Mouse (Mus musculus) naive thymus-derived CD4-positive, alpha-beta T cell, adult 2 months (primary cell): Measurements from ENCODE around the gene Klhl31.

Experiments used
- DNase-seq: peaks from one replicate; pipeline ENCODE4 v3.0.0-alpha.2; 2011; ENCODE audit warnings: low read depth

The Klhl31 gene

DNA sequence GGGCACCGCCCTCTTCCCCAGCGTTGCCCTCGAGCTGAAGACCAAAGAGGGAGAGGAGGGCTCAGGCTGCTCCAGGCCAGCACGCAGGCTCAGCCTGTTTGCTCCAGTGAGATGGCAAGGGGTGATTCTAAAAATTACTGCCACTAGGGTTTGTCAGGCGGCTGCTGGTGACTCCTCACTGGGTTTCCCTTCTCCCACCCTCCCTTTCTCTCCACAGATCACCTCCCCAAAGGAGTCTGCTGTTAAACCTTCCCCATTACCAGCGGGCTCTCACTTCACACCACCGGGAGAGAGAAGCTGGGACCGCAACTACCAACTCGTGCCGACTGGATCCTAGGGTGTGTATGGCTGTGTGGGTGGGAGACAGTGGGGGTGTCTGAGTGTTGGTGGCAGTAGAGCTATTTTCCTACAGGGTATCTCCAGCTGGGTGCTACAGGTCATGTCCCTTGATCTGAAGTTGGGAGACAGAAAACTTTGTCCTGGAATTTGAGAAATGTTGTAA lies at the start of gene Klhl31:
Gene Klhl31, plus strand, starts transcription at position 51 of the 502 bp plus-strand sequence.
- DNase-seq = no peak

DNA sequence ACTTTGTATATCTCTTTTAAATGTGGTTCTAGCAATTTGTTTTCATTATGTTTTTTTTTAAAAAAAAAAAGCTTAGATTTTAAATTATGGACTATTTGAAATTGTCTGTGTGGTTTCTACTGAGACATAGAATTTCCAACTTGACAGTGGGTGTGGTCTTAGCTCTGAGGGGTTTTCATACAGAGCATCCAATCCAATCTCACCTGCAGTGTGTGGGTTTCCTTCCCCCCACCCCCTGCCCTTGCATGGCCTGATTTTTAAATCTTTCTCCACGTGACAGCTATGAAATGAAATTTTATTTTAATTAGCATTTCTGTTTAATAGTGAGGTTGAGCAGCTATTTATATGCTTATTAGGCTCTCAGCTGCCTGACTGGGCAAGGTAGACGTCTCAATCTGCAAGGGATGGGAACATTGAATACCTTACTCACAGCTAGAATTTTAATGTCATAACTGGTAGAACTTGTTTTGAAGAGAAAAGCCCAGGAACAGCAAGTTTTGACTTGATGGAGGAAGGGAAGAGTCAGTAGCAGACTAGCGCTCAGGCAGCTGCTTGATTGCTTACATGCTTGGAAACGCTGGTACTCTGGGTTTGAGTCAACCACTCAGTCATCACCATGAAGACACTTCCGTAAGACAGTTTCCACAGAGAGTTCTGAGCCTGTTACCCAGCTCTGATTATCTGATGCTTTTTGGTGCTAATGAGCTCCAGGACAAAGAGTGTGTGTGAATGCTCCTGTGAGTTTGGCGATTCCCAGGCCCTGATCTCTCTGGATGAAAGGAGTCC lies 49.3 kb upstream of the Klhl31 start:
- no peak for DNase-seq

DNA sequence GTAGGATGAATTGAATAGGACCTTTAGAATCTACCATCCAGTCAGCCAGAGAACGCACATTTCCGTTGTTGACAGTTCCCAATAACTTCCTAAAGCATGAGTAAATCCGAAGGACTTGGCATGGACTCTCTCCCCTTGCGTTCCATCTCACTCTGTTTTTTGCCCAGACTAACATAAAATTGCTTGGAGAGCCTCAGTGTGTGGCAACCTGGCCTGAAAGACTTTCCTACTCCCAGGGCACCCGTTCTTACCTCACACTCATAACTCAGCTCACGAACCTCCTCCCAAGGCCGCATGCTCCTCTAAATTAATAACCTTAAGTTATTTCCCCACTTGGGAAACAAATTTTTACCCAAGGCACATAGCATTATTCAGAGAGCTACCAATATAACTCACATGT lies 48.7 kb upstream of the Klhl31 start:
- no peak for DNase-seq

DNA sequence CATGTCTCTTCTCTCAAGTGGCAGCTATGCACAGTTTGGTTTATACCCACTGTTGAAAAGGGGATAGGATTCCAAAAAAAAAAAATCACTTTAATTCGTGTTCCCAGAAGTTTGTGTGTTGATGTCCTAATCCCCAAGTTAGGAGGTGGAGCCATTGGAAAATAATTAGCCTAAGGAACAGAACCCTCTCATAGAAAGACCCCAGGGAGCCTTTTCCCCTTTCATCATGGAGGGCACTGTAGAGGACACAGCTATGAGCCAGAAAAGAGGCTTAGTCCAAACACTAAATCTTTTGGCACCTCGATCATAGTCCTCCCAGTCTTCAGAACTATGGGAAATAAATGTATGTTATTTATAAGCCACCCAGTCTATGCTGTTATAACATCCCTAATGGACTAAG lies 46.8 kb upstream of the Klhl31 start:
- DNase-seq = no peak

DNA sequence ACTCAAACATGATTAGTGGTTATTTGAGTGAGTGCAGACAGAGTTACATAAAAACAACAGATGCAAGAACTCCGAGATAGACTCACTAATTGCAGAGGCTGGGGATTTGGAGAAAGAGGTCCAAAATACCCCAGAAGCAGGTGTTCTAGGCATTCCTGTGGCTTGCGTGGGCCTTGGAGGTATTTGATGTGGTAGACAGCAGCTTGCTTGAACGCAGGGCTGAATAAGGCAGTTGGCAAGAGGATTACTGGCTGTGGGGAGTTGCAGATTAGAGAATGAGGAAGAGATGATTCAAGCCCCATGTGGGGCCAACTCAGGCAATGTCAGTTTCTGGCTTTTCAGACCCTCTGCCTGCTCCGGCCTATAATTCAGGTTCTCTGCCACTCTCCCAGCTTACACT lies 43.9 kb upstream of the Klhl31 start:
- peak; percentile 36 for DNase-seq

DNA sequence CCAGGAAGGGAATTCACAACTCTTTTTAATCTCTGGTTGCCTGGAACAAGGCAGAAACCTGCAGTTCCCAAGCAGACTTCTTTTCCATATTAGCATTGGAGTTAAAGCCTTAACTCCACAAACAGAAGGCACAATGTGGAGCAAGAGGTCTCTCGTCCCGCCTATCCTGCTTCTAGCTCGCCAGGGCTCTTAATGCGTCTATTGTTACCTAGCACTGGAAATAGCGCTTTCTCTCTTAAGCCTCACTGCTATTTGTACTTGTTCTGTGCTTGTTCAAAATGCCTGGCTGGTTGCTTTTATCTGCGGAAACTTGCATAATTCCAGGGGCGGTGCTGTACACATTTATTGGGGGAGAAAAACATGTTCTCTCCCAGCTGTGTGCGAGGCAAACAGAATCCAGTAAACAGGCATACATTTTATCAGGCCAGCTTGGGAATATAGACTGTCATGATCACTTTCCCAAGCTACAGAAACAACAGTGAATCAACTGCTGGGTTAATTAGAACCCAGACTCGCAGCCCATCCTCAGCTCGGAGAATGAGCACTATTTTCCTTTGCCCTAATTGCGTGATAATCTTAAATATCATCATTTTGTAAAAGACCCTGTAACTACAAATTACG lies 41.2 kb upstream of the Klhl31 start:
- DNase-seq = no peak

DNA sequence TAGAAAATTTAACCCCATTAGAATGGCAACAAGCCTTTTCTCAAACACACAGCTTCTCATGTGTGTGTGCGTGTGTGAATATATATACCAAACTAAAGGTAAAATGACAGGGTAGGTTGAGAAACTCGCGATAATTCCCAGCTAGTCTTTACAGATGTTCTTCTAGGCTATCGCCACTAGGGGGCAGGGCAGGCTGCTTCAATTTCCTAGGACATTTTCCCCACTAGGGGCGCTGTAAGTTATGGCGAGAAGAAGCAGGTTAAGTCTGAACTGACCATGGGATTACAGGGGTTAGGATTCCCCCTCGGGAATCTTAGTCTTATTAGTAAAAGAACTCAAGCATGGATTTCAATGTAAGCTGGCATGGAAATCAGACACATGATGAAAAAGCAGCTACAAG lies 39.9 kb upstream of the Klhl31 start:
- DNase-seq = peak; percentile 88

DNA sequence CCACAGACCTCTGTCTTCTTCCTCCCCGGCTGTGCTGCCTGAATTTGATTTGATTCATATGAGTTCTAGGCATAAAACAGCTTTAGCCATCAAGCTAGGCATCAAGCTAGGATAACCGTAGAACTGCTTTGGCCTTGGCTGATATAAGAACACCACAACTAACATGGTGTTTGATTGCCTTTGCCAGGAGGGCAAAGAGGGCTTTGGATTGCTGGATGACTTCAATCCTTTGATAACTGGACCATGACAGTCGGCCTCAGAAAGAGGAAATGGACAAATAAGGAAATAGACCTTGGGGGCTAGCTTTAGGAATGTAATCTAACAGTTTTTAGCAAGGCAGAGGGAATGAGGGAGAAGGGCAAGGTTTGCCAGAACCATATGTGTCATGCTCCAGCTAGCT lies 37.7 kb upstream of the Klhl31 start:
- DNase-seq = no peak

DNA sequence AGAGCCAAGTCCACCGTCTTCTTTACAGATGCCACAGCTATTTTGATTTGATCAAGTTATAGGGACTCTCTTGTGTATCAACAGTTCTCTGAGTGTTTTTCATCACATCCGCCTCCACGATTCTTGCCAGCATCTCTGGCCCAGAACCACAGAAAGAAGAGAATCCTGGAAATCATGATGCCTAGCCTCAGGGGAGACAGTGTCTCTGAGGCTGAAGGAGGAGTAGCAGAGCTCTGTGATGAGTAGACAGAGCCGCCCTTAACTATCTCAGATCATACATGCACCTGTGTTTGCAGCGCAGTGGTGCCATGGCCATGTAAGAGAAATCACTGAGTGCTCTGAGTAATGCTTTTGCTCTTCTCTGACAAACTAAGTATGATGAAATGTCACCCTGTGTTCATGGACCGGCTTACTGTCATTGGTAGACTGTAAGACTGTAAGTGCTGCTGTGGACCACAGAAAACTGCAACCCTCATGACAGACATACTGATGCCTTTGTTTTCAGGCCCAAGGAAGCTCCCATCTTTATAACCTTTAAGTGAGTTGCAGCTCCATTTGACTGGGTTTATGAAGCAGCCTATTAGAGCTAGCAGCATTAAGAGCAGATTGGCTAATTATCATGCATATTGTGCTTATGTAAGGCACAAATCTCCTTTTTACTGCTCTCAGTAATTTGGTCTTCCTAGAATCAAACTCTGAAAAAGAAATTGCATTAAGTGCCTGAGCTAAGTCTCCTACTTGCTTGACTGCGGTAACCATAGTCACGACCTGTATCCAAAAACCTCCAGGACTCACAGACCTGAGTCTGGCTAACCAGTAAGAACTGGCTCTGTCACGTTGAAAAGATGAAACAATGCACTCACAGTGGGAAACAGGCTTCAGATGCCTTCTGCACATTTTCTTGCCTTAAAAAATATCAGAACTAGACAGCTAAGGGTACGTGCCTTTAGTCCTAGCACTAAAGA lies 33.7 kb upstream of the Klhl31 start:
- DNase-seq = no peak

DNA sequence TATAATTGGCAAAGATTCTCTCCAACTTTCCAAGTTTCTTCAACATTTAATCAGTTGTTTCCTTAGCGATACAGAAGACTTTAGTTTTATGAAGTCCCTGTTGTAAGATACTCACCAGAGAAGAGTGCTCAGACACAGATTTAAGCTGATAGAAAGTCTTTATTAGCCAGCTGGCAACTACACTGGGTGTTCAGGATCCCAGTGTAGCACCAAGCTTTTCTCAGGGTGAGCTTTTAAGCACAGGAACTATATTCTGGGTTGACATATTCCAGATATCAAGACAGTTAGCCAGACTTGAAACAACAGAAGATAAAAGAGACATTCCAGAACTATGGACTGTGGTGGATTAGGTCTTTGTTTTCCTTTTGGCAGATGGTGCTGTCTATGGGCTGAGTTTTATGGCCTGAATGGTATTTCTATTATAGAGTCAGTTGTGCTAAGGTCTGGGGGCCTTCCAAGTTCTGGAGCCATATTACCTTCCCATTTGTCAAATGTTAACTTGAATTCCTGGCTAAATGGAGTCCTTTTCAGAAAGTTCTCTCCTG lies 32.3 kb upstream of the Klhl31 start:
- no peak for DNase-seq

DNA sequence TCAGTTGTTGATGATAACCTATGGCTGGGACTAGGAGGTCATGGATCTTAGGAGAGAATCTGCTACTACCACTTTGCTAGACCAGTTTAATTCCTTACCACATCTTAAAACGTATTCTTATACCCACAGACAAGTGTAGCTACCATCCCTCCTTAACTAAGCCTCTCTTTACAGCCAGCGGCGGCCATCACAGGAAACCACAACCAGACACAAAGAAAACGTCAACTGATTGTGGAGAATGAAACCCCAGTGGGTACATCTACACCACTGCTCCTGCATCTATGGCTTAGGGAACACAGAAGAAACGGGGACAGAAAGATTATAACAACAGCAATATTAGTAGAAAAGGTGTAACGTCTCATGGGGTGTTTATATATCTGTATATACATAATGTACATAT lies 29.0 kb upstream of the Klhl31 start:
- DNase-seq = peak; percentile 53

DNA sequence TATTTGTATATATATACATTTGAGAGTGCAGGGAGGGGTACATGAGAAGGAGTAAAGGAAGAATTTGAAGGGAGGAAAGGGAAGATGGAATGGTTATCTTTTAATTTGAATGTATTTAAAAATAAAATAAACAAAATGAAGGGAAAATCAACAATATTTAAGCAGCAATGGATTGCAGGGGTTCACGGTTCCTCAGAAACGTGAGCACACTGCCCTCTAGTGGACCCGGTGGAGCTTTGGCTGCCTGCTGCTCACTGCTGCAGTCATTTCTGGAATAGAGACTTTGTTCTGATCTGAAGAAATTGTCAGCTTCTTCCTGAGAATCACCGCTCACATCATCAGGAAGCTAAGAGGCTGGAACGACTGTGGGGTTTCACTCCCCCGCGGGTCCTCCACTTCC lies 28.5 kb upstream of the Klhl31 start:
- DNase-seq = peak; percentile 64

DNA sequence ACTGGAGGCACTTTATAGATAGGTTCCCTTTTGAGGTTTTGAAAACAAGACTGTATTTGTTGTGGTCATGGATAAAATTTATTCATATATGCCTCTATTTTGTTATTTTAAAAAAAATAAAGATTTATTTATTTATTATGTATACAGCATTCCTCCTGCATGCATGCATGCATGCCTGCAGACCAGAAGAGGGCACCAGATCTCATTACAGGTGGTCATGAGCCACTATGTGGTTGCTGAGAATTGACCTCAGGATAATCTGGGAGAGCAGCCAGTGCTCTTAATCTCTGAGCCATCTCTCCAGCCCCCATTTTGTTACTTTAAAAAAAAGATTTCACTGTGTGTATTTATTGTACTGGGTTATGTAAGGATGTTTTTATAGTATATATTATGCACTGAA lies 25.5 kb upstream of the Klhl31 start:
- DNase-seq = no peak

DNA sequence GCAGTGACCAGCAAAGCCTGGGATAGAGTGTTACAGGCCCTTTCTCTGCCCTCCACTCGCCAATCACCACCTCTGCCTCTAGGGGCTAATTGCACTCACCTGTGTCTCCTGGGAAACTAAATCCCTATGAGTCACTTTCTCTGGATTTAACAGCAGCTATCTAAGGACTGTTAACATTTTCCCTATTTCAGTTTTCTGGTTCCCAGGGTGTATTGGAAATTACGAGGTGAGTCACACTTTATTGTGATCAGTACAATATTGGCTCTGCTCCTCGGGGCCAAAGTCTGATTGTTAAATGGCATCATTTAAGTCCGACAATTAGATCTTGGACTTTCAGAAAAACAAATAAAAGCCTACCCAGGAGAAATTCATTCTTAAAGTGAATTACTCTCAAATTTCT lies 24.0 kb upstream of the Klhl31 start:
- DNase-seq = no peak

DNA sequence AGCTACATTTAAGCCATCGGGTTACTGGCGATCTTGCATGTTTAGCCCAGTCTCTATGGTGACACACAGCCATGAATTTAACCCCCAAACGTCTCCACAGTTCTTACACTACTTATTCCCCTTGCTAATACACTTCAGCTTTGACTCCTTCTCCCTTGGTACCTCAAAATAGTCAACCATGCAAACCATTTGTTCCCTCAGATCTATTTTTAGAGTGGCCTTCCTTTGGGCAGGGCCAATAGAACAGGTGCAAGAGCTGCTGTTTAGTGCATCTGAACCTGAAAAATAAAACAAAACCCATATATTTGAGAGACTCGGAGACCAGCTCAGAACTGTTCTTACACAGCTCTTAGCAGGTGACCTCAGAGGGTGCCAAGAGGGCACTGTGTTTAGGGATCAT lies 20.4 kb upstream of the Klhl31 start:
- no peak for DNase-seq

DNA sequence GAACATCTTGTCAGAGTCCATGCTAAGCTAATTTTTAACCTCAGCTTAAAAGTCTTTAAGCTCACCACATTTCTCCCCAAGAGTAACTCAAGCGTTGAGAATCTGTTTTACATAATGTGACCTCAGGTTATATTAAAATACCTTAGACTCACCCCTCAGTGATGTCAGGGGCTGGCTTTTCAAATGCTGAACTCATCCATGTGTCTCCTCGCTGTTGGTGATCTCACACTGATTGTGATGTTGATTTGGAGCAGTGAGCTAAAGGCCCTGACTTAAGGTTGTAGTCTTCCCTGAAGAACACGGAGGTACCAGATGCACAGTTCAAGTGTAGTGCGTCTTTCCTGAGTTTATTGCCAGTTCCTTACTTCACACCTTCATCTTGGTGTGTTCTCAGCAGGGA lies 19.5 kb upstream of the Klhl31 start:
- DNase-seq = no peak

DNA sequence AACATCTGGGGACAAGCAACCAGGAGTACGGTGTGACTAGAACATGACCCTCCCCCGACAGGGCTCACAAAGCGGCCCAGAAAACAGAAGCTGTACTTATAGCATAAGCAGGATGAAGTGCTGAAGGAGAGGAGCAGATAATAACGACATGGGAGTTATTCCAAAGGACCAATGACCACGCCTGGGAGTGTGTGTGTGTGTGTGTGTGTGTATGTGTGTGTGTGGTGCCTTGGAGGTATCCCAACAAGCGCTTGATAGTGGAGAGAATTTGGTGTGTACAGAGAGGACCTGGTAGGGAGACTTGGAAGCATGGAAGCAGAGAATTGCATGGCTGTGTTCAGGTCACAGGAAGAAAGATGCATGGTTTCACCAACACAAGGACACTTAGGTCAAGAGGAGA lies 18.5 kb upstream of the Klhl31 start:
- DNase-seq = no peak

DNA sequence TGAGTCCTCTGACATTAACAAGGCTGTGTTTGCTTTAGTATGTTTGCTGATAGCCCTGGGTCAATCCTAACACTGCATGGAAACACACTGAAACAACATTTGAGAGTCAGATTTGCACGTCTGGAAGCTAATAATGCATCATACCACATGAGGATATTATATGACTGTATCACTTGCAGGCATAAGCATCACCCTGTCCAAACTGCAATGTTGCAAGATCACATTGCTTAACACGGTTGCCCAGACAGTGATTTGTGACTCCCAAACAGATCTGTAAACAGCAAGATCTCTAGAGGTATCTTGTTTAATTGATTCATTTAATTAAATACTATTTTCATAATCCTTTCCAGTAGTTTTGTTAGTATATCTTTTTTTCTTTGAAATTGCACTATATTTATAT lies 17.9 kb upstream of the Klhl31 start:
- no peak for DNase-seq

DNA sequence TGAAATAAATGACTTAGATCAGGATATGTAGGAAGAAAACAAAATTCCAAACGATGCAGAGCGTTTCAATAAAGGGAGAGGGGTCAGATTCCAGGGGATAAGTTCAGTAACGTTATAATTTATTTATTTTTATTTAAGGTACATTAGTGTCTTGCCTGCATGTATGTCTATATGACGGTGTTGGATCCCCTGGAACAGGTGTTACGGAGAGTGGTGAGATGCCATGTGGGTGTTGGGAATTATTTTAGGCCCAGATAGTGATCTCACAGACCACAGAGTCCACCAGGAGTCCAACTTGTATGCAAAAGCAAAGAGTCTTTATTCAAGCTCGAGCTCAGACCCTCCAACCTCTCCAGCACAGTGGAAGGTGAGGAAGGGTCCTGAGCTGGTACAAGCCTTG lies 16.2 kb upstream of the Klhl31 start:
- DNase-seq = no peak

DNA sequence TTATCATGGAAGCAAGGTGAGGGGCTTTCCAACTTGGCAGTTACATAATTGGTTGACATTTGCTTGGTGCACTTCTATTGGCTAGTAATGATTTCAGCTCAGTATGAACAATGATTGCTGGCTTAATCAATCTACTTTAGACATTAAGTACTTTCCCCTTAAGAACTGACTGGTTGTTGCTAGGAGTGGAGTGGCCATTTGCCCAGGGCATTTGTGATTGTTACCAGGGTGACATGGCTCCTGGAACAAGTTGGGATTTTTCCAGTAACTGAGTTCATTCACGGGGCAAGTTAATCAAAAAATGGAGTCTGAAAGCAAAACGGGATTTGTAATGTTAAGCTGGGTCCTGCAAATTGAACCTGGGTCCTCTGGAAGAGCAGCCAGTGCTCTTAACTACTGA lies 15.8 kb upstream of the Klhl31 start:
- DNase-seq = no peak

DNA sequence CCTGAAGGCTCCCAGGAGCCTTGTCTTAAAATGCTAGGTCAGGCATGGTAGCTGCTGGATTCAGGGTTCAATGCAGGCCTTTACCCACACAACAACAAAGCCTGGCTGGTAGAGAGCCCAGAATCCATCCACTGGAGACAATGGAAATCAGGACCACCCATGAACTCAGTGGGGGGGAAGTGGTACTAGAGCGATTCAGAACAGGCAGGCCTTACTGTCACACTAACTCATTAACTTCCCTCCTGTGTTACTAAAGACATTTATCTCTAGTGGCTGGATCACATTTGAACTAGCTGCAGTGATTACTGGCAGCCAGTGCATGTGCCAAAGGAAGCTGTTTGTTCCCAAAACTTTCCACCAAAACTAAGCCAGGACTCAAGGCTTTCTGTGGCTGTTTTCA lies 13.4 kb upstream of the Klhl31 start:
- no peak for DNase-seq

DNA sequence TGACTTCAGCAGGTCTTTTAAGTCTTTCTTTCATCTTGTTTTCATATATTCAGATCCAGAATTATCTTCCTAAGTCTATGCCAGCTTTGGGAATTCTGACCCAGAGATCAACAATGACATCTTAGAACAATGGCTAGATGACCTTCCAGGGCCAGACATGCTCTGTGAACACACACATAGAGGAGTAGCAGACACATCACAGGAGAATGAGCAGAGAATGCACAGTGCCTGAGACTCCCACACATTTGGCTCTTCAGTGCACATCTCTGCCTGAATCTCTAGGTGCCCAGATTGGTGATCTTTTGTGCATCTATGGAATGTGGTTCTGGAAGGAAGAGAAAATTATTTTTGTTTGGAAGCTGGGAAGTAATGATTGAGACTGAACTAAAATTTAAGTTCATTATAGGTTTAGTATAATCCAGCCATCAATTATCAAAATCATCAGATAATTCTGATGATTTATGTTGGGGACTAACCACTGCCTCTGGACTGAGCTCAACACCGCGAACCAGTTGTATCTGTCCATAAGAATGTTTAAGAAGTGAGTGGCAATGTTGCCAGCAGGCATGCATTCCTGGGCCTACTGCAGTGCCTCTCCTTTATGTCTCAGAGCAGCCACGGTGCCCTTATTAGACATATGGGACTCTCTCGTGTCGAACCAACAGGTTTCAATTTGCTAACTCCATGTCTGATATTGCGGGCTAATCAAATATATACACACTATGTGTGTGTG lies 12.8 kb upstream of the Klhl31 start:
- no peak for DNase-seq
